Mouse (Mus musculus) heart, embryonic 10.5 days (tissue): ENCODE results near the gene Ikzf5. TPM values are rescaled to one million over a fixed set of nuclear protein-coding genes. Genes with fewer than 3 reads are reported as not detected.
"Not testable (repeated sequence)": the region's sequence is repeated elsewhere in the genome, so short reads cannot be mapped to it uniquely, and the experiment has no call there.

Source experiments
- DNase-seq: peaks from one replicate; pipeline ENCODE4 v3.0.0-alpha.2; 2017; ENCODE audit warnings: low spot score
- H3K27ac ChIP-seq: fragments of 300-500 bp; sonication (generic); 2 replicates; pipeline ENCODE4 v1.5.1; 2016; ENCODE audit warnings: mild to moderate bottlenecking
- H3K27me3 ChIP-seq: fragments of 300-500 bp; sonication (generic); 2 replicates; pipeline ENCODE4 v1.6.1; 2016; ENCODE audit warnings: mild to moderate bottlenecking; ENCODE audit not compliant: poor library complexity, insufficient read depth, severe bottlenecking
- H3K36me3 ChIP-seq: fragments of 300-500 bp; sonication (generic); 2 replicates; pipeline ENCODE4 v1.6.1; 2016; ENCODE audit warnings: mild to moderate bottlenecking, moderate library complexity
- H3K4me1 ChIP-seq: fragments of 300-500 bp; sonication (generic); 2 replicates; pipeline ENCODE4 v1.6.1; 2016; ENCODE audit warnings: mild to moderate bottlenecking
- H3K4me3 ChIP-seq: fragments of 300-500 bp; sonication (generic); 2 replicates; pipeline ENCODE4 v1.5.1; 2016; ENCODE audit warnings: mild to moderate bottlenecking, moderate library complexity
- H3K9me3 ChIP-seq: fragments of 300-500 bp; sonication (generic); 2 replicates; pipeline ENCODE4 v1.6.1; 2016; ENCODE audit warnings: mild to moderate bottlenecking, moderate library complexity
- WGBS: fragments of 180-500 bp; shearing (Covaris S2); methylation state at CpG from one replicate; pipeline ENCODE4 v1.1.7; 2016; 5-methylcytosine and 5-hydroxymethylcytosine counted together
- polyA plus RNA-seq: library from polyadenylated mRNA; unstranded; fragments of >200 nt; fragmentation: Nextera tagmentation; extraction: Ambion mirVana; gene quantifications from 2 replicates; pipeline ENCODE4 v1.2.1, GENCODE M21; 2016

Gene Ikzf5
- 10.6 and 12.7 TPM in 2 replicates for polyA plus RNA-seq

DNA sequence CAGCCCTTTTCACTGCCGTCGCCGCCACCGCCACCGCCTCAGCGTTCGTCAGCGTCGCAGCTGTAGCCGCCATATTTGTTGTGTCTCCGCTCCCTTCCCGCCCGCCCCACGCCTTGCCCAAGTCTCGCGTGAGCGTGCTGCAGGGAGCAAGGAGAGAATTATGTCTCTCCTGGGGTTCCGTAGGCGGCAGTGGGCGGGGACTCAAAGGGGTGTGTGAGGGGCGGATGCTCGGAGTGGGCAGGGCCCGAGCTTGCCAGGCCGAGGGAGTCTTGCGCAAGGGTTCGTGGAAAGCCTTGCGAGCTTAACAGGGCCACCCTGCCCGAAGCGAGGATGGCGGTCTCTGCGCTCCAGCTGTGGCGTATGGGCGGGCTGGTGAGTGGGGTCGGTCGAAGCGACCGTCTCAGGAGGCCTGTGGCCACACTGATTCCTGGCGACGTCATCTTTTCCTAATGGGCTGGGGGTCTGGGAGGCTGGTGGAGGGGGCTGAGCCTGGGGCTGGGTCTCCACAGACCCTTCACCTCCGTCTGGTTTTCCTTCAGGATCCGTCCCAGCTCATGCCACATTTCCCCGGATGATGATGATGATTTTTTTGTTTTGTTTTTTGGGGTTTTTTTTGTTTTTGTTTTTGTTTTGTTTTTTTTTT lies at the start of gene Ikzf5, which contains the start of gene Acadsb:
Gene Ikzf5, minus strand, starts transcription at position 106 of the 643 bp plus-strand sequence.
Gene Acadsb, plus strand, starts transcription at position 186 of the 643 bp plus-strand sequence.
- Histone ChIP-seq H3K4me3 (peak within 1 kb of the TSS; percentile 98), H3K9me3 (no peaks in the 10 kb centered on the region), H3K4me1 (peaks cover 12% of the 10 kb centered on the region), H3K36me3 (no peaks in the 10 kb centered on the region), H3K27me3 (no peaks in the 10 kb centered on the region), H3K27ac (peak within 1 kb of the TSS; percentile 94)
- DNase-seq, result peak; percentile 99
- under 1% methylated on average over 42 of the region's 42 CpGs for WGBS

DNA sequence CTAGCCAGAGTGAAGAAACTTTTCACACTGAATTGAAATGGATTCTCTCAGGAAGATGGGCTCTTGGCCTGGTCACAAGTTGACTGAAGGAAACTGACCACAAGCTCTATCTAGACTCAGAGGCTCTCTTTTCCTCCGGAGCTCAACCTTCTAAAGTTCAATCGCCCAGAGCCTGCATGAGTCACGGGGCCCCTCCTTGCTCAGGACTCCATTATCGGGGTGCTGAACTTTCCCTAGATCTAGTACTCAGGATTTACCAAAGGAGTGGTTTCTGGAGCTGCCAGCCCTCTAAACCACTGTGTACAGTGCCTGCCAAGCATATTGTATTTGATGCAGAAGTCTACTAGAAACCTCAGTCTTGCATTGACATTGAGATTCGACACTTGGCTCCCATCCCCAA lies 46.4 kb upstream of the Ikzf5 start:
- no peaks in the 10 kb centered on the region for H3K9me3 ChIP-seq
- WGBS, result 81% methylated on average over 5 of the region's 5 CpGs
- no peak for DNase-seq
- no peaks in the 10 kb centered on the region for H3K27me3 ChIP-seq
- no peak overlapping the region for H3K27ac ChIP-seq
- H3K4me1 ChIP-seq, result no peaks in the 10 kb centered on the region
- H3K4me3 ChIP-seq, result no peak overlapping the region
- H3K36me3 ChIP-seq, result no peaks in the 10 kb centered on the region

DNA sequence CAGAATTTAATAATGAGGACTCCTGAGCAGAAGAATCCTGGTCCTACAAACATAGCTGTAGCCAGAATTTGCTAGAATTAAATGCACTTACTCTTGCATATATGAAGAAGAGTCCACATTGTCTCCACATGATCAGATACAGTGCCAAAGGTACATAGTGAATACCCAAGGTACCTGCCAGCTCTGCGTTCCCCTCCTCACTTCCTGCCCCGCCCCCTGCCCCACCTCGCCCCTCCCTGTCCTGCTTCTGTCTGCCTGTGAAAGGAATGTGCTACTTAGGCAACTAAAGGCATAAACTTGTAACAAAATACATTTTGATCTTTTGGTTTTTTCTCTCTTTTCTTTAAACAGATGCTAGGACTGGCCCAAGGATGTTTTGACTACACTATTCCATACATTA lies 26.7 kb upstream of the Ikzf5 start:
- 44% methylated on average over 3 of the region's 3 CpGs for WGBS
- H3K4me3 ChIP-seq, result no peak overlapping the region
- H3K27ac ChIP-seq, result no peak overlapping the region
- DNase-seq, result no peak
- H3K36me3 ChIP-seq, result no peaks in the 10 kb centered on the region
- H3K9me3 ChIP-seq, result no peaks in the 10 kb centered on the region
- H3K27me3 ChIP-seq, result no peaks in the 10 kb centered on the region
- no peaks in the 10 kb centered on the region for H3K4me1 ChIP-seq

DNA sequence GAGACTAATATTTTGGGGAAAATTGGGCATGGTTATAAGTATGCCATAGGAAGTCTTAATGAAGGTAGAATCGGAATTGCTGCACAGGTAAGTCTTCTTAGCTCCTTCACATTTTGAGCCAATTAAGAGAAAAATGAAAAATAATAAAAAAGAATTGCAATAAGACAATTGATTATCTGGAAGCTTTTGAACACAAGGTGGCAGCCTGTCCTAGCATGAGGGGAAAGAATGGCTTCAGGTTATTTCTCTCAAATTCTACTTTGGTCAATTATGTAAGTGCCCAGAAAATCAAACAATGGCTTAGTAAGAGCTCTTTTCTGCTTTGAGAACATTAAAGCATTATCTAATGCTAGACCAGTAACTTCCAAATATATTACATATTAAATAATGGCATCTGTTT lies 24.0 kb upstream of the Ikzf5 start:
- no peak overlapping the region for H3K4me3 ChIP-seq
- no peaks in the 10 kb centered on the region for H3K27me3 ChIP-seq
- WGBS, result 71% methylated on average over 1 of the region's 1 CpGs
- no peaks in the 10 kb centered on the region for H3K4me1 ChIP-seq
- DNase-seq, result no peak
- H3K9me3 ChIP-seq, result no peaks in the 10 kb centered on the region
- peaks cover 7% of the 10 kb centered on the region for H3K36me3 ChIP-seq
- H3K27ac ChIP-seq, result no peak overlapping the region

DNA sequence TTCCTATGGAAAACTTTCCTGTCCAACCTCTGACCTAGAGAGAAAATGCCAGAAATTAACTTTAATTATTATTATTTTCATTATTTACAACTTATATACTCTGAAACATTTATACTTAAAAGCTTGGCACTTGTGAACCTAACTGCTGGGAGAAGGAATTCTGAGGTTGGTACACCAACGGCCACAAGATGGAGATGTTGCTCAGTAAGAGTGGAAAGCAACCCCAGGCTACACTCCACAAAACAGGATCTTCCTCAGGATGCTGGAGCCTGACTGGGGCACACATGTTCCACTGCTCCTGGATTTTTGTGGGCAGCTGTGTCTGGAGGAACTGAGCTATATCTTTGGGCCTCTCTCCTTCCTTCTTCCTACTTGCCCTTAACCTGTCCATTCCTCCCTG lies 21.9 kb upstream of the Ikzf5 start:
- H3K9me3 ChIP-seq, result no peaks in the 10 kb centered on the region
- no peak overlapping the region for H3K27ac ChIP-seq
- no peak overlapping the region for H3K4me3 ChIP-seq
- no peak for DNase-seq
- H3K27me3 ChIP-seq, result no peaks in the 10 kb centered on the region
- H3K36me3 ChIP-seq, result peaks cover 12% of the 10 kb centered on the region
- H3K4me1 ChIP-seq, result no peaks in the 10 kb centered on the region
- 13% methylated on average over 1 of the region's 1 CpGs for WGBS

DNA sequence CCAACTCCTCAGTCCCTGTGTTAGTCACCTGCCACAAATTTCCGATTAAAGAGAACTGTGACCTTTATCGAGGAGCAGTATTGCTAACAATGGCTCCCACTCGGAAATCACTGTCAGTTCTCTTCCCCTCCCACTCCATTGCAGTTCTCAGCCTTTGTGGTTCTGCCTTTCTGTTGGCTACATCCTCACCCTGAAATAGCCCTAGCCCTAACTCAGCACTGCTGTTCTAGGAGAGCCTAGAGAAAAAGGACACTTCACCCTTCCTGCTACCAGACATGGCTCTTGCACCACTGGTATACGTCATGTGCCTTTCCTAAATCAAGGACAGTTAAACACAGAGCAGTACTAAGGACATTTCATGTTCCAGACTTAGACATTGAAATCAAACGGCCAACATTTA lies 17.0 kb upstream of the Ikzf5 start:
- Histone ChIP-seq H3K27me3 (no peaks in the 10 kb centered on the region), H3K4me1 (no peaks in the 10 kb centered on the region), H3K9me3 (no peaks in the 10 kb centered on the region), H3K27ac (no peak overlapping the region), H3K36me3 (peaks cover 18% of the 10 kb centered on the region), H3K4me3 (no peak overlapping the region)
- no peak for DNase-seq
- WGBS, result 85% methylated on average over 5 of the region's 5 CpGs

DNA sequence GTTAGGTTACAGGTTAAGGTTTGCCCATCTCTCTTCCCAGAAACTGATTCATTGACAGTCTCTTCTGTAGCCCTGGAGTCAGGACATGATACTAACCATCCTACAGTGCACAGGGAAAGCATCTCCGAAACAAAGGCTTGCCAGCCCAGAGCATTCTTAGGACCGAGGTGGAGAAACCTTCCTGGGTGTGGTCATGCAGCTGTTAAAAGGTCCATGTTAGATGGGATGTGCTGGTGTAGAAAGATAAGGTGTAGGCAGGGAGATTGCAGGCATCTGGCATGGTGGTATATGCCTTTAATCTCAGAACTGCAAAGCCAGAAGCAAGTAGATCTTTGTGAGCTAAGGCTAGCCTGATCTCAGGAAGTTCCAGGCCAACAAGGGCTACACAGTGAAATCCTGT lies 14.6 kb upstream of the Ikzf5 start:
- H3K27ac ChIP-seq, result no peak overlapping the region
- no peak overlapping the region for H3K4me3 ChIP-seq
- H3K4me1 ChIP-seq, result no peaks in the 10 kb centered on the region
- WGBS, result 57% methylated on average over 2 of the region's 2 CpGs
- H3K27me3 ChIP-seq, result no peaks in the 10 kb centered on the region
- H3K36me3 ChIP-seq, result peaks cover 11% of the 10 kb centered on the region; the same call in 1 of the 2 replicates
- peak; percentile 80 for DNase-seq
- no peaks in the 10 kb centered on the region for H3K9me3 ChIP-seq

DNA sequence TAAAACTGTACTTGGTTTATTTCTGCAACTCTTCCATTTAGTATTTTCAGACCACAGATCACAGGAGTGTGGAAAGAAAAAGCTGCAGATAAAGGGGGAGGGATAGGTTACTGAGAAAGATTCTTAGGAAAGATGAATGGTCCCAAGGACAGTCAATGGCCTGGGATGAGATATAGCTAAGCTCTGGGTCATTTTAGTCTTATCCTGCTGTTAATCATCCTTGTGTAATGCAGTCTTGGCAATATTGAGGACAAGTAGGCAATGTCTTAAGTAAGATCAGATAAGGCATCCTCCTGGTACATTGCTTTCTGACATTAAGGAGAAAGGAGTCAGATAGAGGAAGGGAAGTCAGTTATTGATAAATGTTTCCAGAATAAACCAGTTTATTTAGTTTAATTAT lies 7.3 kb upstream of the Ikzf5 start:
- no peak for DNase-seq
- Histone ChIP-seq H3K4me3 (no peak overlapping the region), H3K9me3 (no peaks in the 10 kb centered on the region), H3K36me3 (no peaks in the 10 kb centered on the region), H3K27ac (no peak overlapping the region), H3K4me1 (no peaks in the 10 kb centered on the region), H3K27me3 (no peaks in the 10 kb centered on the region)

DNA sequence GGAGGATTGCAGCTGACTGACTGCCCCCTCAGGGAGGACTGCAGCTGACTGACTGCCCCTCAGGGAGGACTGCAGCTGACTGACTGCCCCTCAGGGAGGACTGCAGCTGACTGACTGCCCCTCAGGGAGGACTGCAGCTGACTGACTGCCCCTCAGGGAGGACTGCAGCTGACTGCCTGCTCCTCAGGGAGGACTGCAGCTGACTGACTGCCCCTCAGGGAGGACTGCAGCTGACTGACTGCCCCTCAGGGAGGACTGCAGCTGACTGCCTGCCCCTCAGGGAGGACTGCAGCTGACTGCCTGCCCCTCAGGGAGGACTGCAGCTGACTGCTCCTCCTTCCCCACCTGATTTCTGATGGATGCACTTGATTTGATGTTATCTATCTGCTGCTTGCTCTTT lies 6.4 kb upstream of the Ikzf5 start:
- not testable (repeated sequence) for H3K9me3 ChIP-seq, H3K4me1 ChIP-seq, DNase-seq, H3K36me3 ChIP-seq, H3K27me3 ChIP-seq, H3K27ac ChIP-seq, H3K4me3 ChIP-seq

DNA sequence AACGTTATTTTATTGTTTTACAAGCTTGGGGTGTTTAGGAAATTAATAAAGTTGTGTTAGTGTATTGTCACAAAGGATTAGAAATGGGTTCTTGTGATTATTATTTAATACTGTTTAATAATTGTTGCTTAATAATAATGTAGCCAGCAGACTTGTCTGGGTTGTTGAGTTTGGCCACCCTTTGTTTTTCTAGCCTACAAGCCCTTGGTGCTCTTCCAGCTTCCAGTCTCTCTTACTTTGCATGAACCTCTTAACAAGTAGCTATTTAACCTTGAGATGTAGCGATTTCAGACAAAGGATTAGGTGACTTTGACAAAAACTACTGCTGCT lies 1.6 kb upstream of the Ikzf5 start:
- 73% methylated on average over 2 of the region's 2 CpGs for WGBS
- Histone ChIP-seq H3K27me3 (no peaks in the 10 kb centered on the region), H3K36me3 (no peaks in the 10 kb centered on the region), H3K4me3 (no peak overlapping the region), H3K4me1 (peaks cover 12% of the 10 kb centered on the region), H3K27ac (no peak overlapping the region), H3K9me3 (no peaks in the 10 kb centered on the region)
- no peak for DNase-seq

DNA sequence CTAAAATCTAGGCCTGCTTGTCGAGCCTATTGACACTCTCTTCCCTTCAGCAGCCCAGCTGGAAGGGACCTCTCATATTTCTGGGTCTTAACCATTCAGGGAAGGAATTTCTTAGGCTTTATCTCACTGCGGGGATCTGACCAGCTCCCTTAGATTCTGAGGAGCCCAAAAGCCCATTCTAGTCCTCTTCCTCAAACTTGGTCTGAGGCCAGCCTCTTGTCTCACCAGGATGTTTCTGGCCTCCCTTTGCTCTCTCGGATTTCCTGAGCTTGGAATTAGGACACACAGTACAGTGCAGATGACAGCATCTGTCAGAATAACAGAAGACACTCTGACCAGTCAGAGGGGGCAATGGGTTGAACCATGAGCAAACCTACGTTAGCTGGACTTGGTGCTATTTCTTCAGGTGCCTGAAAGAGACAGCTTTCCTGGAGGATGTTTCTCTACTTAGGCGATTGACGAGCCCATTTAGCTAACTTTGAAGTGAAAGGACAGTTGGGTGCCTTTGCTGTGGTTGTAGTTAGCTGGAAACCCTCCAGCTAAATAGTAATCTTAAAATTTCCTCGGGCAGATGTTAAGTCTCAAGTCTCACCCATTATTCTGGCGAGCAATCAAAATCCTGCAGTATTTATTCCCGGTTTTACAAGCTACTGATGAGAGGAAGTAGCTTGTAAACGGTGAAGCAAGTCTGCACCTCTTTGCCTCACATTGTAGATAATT lies 1.1 kb upstream of the Ikzf5 start:
- no peak overlapping the region for H3K27ac ChIP-seq
- 56% methylated on average over 10 of the region's 10 CpGs for WGBS
- H3K4me3 ChIP-seq, result peak overlapping the region; percentile 98
- no peaks in the 10 kb centered on the region for H3K36me3 ChIP-seq
- H3K27me3 ChIP-seq, result no peaks in the 10 kb centered on the region
- peaks cover 12% of the 10 kb centered on the region for H3K4me1 ChIP-seq
- H3K9me3 ChIP-seq, result no peaks in the 10 kb centered on the region
- no peak for DNase-seq

DNA sequence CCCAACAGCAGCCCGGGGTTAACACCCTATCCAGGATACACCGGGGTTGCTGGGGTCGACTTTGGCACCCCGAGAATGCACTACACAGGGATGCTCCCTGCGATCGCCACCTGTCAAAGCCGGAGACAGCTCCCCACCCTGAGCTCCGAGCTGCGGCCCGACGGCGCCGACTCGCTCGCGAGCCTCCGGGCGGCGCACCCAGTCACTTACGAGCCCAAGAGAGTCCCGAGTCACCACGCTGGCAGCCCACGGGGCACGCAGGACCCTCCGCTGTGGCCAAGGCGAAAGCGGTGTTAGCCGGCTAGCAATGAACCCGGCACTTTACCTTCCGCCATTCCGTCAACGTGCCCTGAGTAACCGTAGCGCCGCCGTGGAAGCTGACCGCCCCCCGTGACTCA lies 334 bp downstream of the Ikzf5 start:
- peak overlapping the region; percentile 98 for H3K4me3 ChIP-seq
- DNase-seq, result no peak
- under 1% methylated on average over 38 of the region's 38 CpGs for WGBS
- H3K27me3 ChIP-seq, result no peaks in the 10 kb centered on the region
- no peaks in the 10 kb centered on the region for H3K9me3 ChIP-seq
- H3K36me3 ChIP-seq, result no peaks in the 10 kb centered on the region
- peak overlapping the region; percentile 94 for H3K27ac ChIP-seq
- H3K4me1 ChIP-seq, result peaks cover 12% of the 10 kb centered on the region

DNA sequence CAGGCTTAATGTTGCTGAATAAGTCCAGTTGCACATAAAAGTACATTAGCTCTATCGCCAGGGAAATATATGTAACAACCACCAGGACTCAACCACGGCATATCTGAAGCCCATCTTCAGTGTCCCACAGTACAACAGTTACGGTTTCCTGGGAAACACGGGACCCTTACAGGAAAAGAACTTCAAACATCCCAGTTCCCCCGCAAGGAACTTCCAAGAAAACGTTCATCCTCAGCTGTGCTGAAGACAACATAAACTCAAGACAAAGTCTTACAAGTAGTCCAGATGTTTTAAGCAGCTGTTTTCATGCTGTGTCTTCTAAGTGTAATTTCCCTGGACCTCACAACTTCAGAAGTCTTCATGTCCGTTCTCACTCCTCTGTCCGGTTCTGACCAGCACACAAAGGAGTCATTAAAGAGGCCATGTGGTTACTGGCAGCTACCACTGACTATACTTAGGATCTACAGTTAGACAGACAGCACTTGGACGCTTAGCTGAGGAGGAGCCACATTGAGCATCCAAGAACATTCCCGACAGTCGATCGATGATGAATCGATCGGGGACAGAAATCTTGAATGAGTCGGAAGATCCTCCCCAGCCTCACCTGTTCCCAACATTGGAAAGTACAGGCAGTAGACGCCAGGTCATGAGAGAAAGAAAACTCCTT lies 867 bp downstream of the Ikzf5 start:
- peaks cover 12% of the 10 kb centered on the region for H3K4me1 ChIP-seq
- peak overlapping the region; percentile 94 for H3K27ac ChIP-seq
- H3K27me3 ChIP-seq, result no peaks in the 10 kb centered on the region
- no peaks in the 10 kb centered on the region for H3K36me3 ChIP-seq
- WGBS, result 10% methylated on average over 16 of the region's 16 CpGs
- H3K4me3 ChIP-seq, result peak overlapping the region; percentile 98
- DNase-seq, result no peak
- no peaks in the 10 kb centered on the region for H3K9me3 ChIP-seq
